10 mouse cellular contexts compared by ENCODE assay signal in the genomic region with DNA sequence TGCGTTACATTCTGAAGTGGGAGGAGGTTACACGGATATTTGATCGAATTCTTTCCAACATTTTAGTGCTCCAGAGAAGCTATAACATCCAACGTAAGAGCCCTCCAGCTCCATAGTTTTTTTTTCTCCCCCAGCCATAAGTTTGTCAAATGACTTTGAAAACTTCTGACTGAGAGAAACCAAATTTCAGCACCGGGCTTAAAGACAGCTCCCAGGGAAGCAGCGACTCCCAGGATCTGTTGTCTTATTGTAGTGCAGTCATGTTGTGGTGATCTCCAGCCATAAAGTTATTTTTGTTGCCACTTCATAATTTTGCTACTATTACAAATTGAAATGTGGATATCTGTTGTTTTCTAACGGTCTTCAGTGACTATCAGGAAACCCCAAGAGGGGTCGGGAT.
DNase-seq lines count a peak whose midpoint lies in the region; ATAC-seq and TF ChIP-seq lines count a peak whose summit lies in the region.
"Had no signal": no experiment of that assay in that cellular context is flagged by ENCODE, and none has a peak within 500 bp of the region (broad histone marks: within the 10 kb centered on the region; RNA-seq: fewer than 3 reads in every experiment).

No protein-coding gene starts in this region.

- H3K27ac ChIP-seq in heart, adult 2 months = no peak overlapping the region
- no peak overlapping the region for H3K27ac ChIP-seq in neural tube, embryonic 15.5 days (replicated peaks)
- no peak overlapping the region for H3K27ac ChIP-seq in neural tube, embryonic 11.5 days (ENCODE audit: low read depth, low read length)
- H3K27ac ChIP-seq: forebrain, embryonic 12.5 days; layer of hippocampus, adult 2 months had no signal

- H3K36me3 ChIP-seq in heart, adult 2 months (ENCODE audit: control insufficient read depth, insufficient read depth, low read length) = no peaks in the 10 kb centered on the region
- no peaks in the 10 kb centered on the region for H3K36me3 ChIP-seq in neural tube, embryonic 15.5 days
- H3K36me3 ChIP-seq in neural tube, embryonic 11.5 days (ENCODE audit: control insufficient read depth, insufficient read depth, low read length) = no peaks in the 10 kb centered on the region
- H3K36me3 ChIP-seq: forebrain, embryonic 12.5 days had no signal

- no peaks in the 10 kb centered on the region for H3K9me3 ChIP-seq in neural tube, embryonic 15.5 days (replicated peaks)
- no peaks in the 10 kb centered on the region for H3K9me3 ChIP-seq in neural tube, embryonic 11.5 days (ENCODE audit: control insufficient read depth, low read length)
- H3K9me3 ChIP-seq: forebrain, embryonic 12.5 days had no signal

- DNase-seq in heart, postnatal 4 days = peak; percentile 62
- DNase-seq in heart, adult 2 months = no peak
- DNase-seq in neural tube, embryonic 10.5 days (ENCODE audit: extremely low spot score, low spot score) = peak; percentile 43
- peak; percentile 14 for DNase-seq in c-Kit-positive CD71-negative TER-119-negative erythroid progenitor cells, embryonic 14.5 days (ENCODE audit: low read depth)
- DNase-seq in neural tube, embryonic 11.5 days (ENCODE audit: low spot score) = peak; percentile 29
- no peak for DNase-seq in urinary bladder, postnatal 4 days (ENCODE audit: low spot score in 2 of 2)
- no peak for DNase-seq in urinary bladder, adult 2 months (ENCODE audit: low spot score)

- TF ChIP-seq POLR2A in heart, adult 2 months (IDR thresholded peaks at IDR 0.05; ENCODE audit: insufficient read depth, low read depth, low read length) = no peak

- TF ChIP-seq EP300 in heart, adult 2 months (IDR thresholded peaks at IDR 0.05; ENCODE audit: insufficient read depth, low read depth, low read length) = no peak

- H3K4me2 ChIP-seq in neural tube, embryonic 15.5 days = no peak overlapping the region
- H3K4me2 ChIP-seq in neural tube, embryonic 11.5 days (ENCODE audit: low read depth) = no peak overlapping the region
- H3K4me2 ChIP-seq: forebrain, embryonic 12.5 days had no signal

- ATAC-seq in neural tube, embryonic 15.5 days (ENCODE audit: low FRiP score) = no peak
- no peak for ATAC-seq in neural tube, embryonic 11.5 days (ENCODE audit: insufficient read depth, low FRiP score, low TSS enrichment)

- no peak overlapping the region for H3K9ac ChIP-seq in heart, adult 2 months (ENCODE audit: low read depth, low read length)
- no peak overlapping the region for H3K9ac ChIP-seq in neural tube, embryonic 15.5 days (replicated peaks)
- H3K9ac ChIP-seq in neural tube, embryonic 11.5 days (ENCODE audit: low read length) = no peak overlapping the region
- H3K9ac ChIP-seq: forebrain, embryonic 12.5 days had no signal

- H3K4me1 ChIP-seq in heart, adult 2 months (ENCODE audit: control insufficient read depth, insufficient read depth, low read length) = no peaks in the 10 kb centered on the region
- no peaks in the 10 kb centered on the region for H3K4me1 ChIP-seq in neural tube, embryonic 15.5 days
- no peaks in the 10 kb centered on the region for H3K4me1 ChIP-seq in neural tube, embryonic 11.5 days (ENCODE audit: control insufficient read depth, insufficient read depth, low read length)
- H3K4me1 ChIP-seq: forebrain, embryonic 12.5 days had no signal

- 38% methylated on average over 8 of the region's 8 CpGs for WGBS in heart, adult 2 months
- 45% methylated on average over 8 of the region's 8 CpGs for WGBS in neural tube, embryonic 15.5 days
- 43% methylated on average over 8 of the region's 8 CpGs for WGBS in neural tube, embryonic 11.5 days

- no peak overlapping the region for H3K4me3 ChIP-seq in heart, adult 2 months
- H3K4me3 ChIP-seq in neural tube, embryonic 15.5 days (replicated peaks) = no peak overlapping the region
- H3K4me3 ChIP-seq in neural tube, embryonic 11.5 days (ENCODE audit: low read depth, low read length) = no peak overlapping the region
- H3K4me3 ChIP-seq: forebrain, embryonic 12.5 days; layer of hippocampus, adult 2 months had no signal

- H3K79me2 ChIP-seq in heart, adult 2 months (replicated peaks; ENCODE audit: control insufficient read depth, insufficient read depth, low read length) = no peaks in the 10 kb centered on the region

- intact Hi-C loops in heart, adult 2 months (cut with DNase I) = no loop called here

- no peak for TF ChIP-seq CTCF in heart, adult 2 months (IDR thresholded peaks at IDR 0.05)

- no peaks in the 10 kb centered on the region for H3K27me3 ChIP-seq in heart, adult 2 months (ENCODE audit: control insufficient read depth, insufficient read depth, low read length)
- H3K27me3 ChIP-seq in neural tube, embryonic 15.5 days (replicated peaks) = no peaks in the 10 kb centered on the region
- no peaks in the 10 kb centered on the region for H3K27me3 ChIP-seq in neural tube, embryonic 11.5 days (ENCODE audit: control insufficient read depth, insufficient read depth, low read length)
- H3K27me3 ChIP-seq: forebrain, embryonic 12.5 days had no signal

Comparison
In these comparisons a context has a peak if more than half of its experiments do, and no peak if none do; other contexts are left out.
1. DNase-seq: peak in heart, postnatal 4 days (single experiment), neural tube, embryonic 10.5 days (single experiment), c-Kit-positive CD71-negative TER-119-negative erythroid progenitor cells, embryonic 14.5 days (single experiment) and neural tube, embryonic 11.5 days (single experiment); none in heart, adult 2 months (0 of 2), urinary bladder, postnatal 4 days (0 of 2) and urinary bladder, adult 2 months (single experiment).